Mouse (Mus musculus) CD4-positive, CD25-positive, alpha-beta regulatory T cell, adult 2 months (primary cell): ENCODE measurements around the gene Mdn1.

Experiments
- DNase-seq: peaks from one replicate; pipeline ENCODE4 v3.0.0-alpha.2; 2012; ENCODE audit warnings: low read depth, low spot score

Mdn1 gene

GRCm38 (mm10) chr4:32779996-32780395, 123.1 kb downstream of the Mdn1 start:
- no peak for DNase-seq

DNA sequence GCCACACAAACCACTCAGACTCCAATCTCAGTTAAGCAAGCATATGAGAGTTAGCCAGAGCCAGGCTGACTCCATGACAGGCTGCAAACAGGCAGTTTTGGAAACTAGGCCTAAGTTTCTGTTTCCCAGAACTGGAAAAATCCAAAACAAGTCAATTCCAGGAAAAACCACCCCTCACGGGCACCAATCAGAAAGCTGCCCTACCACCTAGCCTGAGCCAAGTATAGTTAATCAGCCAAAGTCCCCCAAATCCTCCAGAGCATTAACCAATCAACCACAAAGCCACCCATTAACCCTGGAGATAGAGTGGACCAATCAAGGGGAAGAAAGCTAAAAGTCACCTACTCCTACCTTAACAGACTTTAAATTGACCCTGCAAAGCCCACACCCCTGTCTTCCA, 130.2 kb downstream of the Mdn1 start:
- DNase-seq = no peak

- DNase-seq = no peak
Measured at GRCm38 (mm10) chr4:32789020-32789419, 132.1 kb downstream of the Mdn1 start.

GRCm38 (mm10) chr4:32798976-32799375, 142.1 kb downstream of the Mdn1 start:
- DNase-seq = no peak

DNA sequence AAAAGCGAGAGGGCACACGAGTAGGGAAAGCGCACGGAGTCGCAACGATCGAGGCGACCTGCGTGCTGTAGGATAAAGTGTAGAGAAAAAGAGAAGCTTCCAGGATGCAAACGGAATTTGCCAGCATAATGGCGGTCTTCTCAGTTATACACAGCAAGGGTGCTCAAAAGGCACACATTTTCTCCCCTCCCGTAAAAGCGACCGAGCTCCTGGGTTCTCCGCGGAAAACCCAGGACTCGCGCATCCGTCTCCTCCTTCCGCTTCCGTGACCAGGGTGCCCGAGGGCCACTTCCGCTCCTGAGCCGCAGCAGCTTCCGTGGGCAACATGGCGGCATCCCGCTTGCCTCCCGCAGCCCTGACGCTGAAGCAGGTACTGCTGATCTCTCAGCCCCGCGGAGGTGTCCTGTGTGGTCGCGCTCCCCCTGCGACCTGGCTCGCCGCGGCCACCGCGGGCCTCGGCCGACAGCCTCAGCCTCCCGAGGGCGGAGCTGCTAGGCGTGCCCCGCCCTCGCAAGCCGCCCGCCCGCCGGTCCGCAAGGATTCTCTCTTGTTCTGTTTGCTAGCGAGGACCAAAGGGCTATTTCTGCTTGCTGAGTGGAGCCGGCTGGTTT, 143.2 kb downstream of the Mdn1 start, which contains the start of gene Lyrm2:
Gene Lyrm2 (plus strand): TSS at position 288 of the 611 bp plus-strand sequence.
- DNase-seq = peak; percentile 89

DNA sequence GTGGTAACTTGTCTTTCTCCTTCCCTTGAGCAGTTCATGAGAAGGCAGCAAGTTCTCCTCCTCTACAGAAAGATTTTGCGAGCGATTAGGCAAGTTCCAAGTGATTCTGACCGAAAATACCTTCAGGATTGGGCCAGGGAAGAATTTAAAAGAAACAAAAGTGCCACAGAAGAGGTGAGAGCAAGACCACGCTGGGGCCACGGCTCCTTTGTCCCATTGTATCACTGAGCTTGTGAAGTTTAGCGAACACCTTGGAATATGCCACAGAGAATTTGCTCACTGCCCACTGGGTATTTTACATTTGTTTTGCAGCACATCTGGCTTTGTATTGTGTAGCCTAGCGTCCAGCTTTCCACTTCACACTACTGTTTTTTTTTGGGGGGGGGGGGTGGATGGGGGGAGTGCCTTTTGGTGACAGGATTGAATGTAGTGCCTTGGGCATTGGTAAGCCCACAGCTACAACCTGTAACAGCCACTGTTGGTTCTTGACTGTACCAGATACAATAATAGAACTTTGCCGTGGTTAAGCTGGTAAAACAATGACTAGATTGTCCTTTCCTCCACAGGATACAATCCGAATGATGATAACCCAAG, 143.8 kb downstream of the Mdn1 start:
- DNase-seq = peak; percentile 9

DNA sequence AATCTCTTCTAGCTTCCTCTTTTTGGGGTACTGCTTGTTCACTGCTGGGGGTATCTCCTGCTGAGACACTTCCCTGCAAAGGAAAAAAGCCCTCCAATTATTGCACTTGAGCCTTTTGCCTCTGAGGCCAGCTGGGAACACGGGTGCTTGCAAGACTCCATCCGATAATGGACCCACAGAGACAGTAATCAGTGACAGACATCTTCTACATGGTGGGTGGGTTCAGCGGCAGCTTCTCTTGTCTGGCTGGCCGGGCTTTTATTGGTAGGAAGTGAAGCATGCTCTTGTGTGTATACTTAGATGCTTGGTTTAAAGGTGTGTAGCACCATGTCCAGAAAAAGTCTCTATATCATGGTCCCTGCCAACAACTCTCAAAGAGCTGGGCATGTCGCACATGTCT, 160.6 kb downstream of the Mdn1 start:
- no peak for DNase-seq

GRCm38 (mm10) chr4:32820676-32821075, 163.8 kb downstream of the Mdn1 start:
- no peak for DNase-seq

GRCm38 (mm10) chr4:32824254-32824653, 167.3 kb downstream of the Mdn1 start:
- no peak for DNase-seq
